Mouse (Mus musculus) left cerebral cortex, postnatal 10 days (tissue): Measurements from ENCODE around the gene Sinhcaf. TPM values are rescaled to one million over a fixed set of nuclear protein-coding genes. Genes with fewer than 3 reads are reported as not detected.
"Not testable (repeated sequence)": the region's sequence is repeated elsewhere in the genome, so short reads cannot be mapped to it uniquely, and the experiment has no call there.

Source experiments
- DNase-seq, 2 experiments: peaks; one replicate each; pipeline ENCODE4 v3.0.0; 2021 to 2022; ENCODE audit warnings: low spot score in 2 of 2, mixed read lengths in 1 of 2; ENCODE audit errors: extremely low spot score in 1 of 2
- intact Hi-C: fragments of 180-260 bp; cut with DNase I; formaldehyde crosslinking; loops from one replicate; pipeline ENCODE4 v1.15.1; 2025
- total RNA-seq, 2 experiments: library from RNA; stranded (reverse); gene quantifications; 2 replicates each; pipeline ENCODE4 v1.2.3; 2021

Gene Sinhcaf
- 1 to 10 TPM; 3.8 to 4.5 TPM for total RNA-seq

- intact Hi-C loops, result no loop called here
- DNase-seq, result peak; percentile 92 to 98
Measured at GRCm38 (mm10) chr6:148946409-148946742, at the start of gene Sinhcaf. TSS of gene Sinhcaf (minus strand) at chr6:148946467.

- no peak for DNase-seq
- intact Hi-C loops, result no loop called here
Measured at GRCm38 (mm10) chr6:148994327-148994999, 48.2 kb upstream of the Sinhcaf start.

- intact Hi-C loops, result no loop called here
- no peak for DNase-seq
Measured at GRCm38 (mm10) chr6:148993117-148994077, 47.1 kb upstream of the Sinhcaf start.

- intact Hi-C loops, result no loop called here
- DNase-seq, result no peak
Measured at GRCm38 (mm10) chr6:148992373-148993116, 46.3 kb upstream of the Sinhcaf start.

- intact Hi-C loops, result no loop called here
- DNase-seq, result no peak
Measured at GRCm38 (mm10) chr6:148991660-148992372, 45.5 kb upstream of the Sinhcaf start.

GRCm38 (mm10) chr6:148989792-148990491 lies 43.7 kb upstream of the Sinhcaf start:
- DNase-seq, intact Hi-C loops: not testable (repeated sequence)

GRCm38 (mm10) chr6:148986003-148986402 lies 39.7 kb upstream of the Sinhcaf start:
- no peak for DNase-seq
- intact Hi-C loops, result no loop called here

GRCm38 (mm10) chr6:148980495-148980894 lies 34.2 kb upstream of the Sinhcaf start:
- no peak for DNase-seq
- intact Hi-C loops, result no loop called here

- DNase-seq, result no peak
- intact Hi-C loops, result no loop called here
Measured at GRCm38 (mm10) chr6:148975096-148975495, 28.8 kb upstream of the Sinhcaf start.

GRCm38 (mm10) chr6:148972891-148973290 lies 26.6 kb upstream of the Sinhcaf start:
- intact Hi-C loops, result no loop called here
- no peak for DNase-seq

GRCm38 (mm10) chr6:148972059-148972848 lies 26.0 kb upstream of the Sinhcaf start:
- intact Hi-C loops, result no loop called here
- no peak for DNase-seq

- intact Hi-C loops, result no loop called here
- DNase-seq, result no peak
Measured at GRCm38 (mm10) chr6:148971385-148971940, 25.2 kb upstream of the Sinhcaf start.

- DNase-seq, result no peak
- intact Hi-C loops, result no loop called here
Measured at GRCm38 (mm10) chr6:148961285-148961684, 15.0 kb upstream of the Sinhcaf start.

- intact Hi-C loops, result no loop called here
- no peak for DNase-seq
Measured at GRCm38 (mm10) chr6:148959540-148960238, 13.4 kb upstream of the Sinhcaf start.

GRCm38 (mm10) chr6:148958712-148959111 lies 12.4 kb upstream of the Sinhcaf start:
- DNase-seq, result no peak
- intact Hi-C loops, result no loop called here

- DNase-seq, result no peak
- intact Hi-C loops, result no loop called here
Measured at GRCm38 (mm10) chr6:148957046-148957445, 10.8 kb upstream of the Sinhcaf start.
